Mouse (Mus musculus): ENCODE data around the gene Ifitm3. TPM values are rescaled to one million over a fixed set of nuclear protein-coding genes. Genes with fewer than 3 reads are reported as not detected.

Ifitm3 gene
- total RNA-seq (2018; cell fraction: chromatin; rRNA removed) = 100 to 1,000 TPM in 1 of 26 experiments, 10 to 100 TPM in 24, 1 to 10 TPM in 1; 9.6 to 127 (median 52.2) TPM
- total RNA-seq (2018; cell fraction: cytosol; rRNA removed) = 1,000 to 10,000 TPM in 24 of 26 experiments, 100 to 1,000 TPM in 2; 864 to 4,013 (median 2,083) TPM
- total RNA-seq (2018; cell fraction: nucleus; rRNA removed) = 1,000 to 10,000 TPM in 1 of 26 experiments, 100 to 1,000 TPM in 24, 10 to 100 TPM in 1; 97.6 to 1,118 (median 541) TPM
- 596 to 2,531 TPM (median 1,114 TPM) in 3 replicates for polyA plus RNA-seq (2018)

- WGBS (ENCODE audit: missing documents) = 5% methylated on average over 10 of the region's 10 CpGs
- Histone ChIP-seq H3K27ac (peak within 1 kb of the TSS; percentile 92), H3K79me2 (ENCODE audit: inconsistent target) (peaks cover 37% of the 10 kb centered on the region), H3K4me3 (ENCODE audit: inconsistent target) (peak within 1 kb of the TSS; percentile 84), H3K36me3 (ENCODE audit: inconsistent target) (0 out of 2 replicates have a peak, but pooled peaks cover 4% of the 10 kb centered on the region)
Observed at GRCm38 (mm10) chr7:141010593-141010992, at the start of gene Ifitm3. Gene Ifitm3 (minus strand): TSS chr7:141010770.

GRCm38 (mm10) chr7:141059929-141060328 is 49.4 kb upstream of the Ifitm3 start:
- WGBS (ENCODE audit: missing documents) = 78% methylated on average over 2 of the region's 2 CpGs
- H3K36me3 ChIP-seq (ENCODE audit: inconsistent target) = no peaks in the 10 kb centered on the region
- H3K79me2 ChIP-seq (ENCODE audit: inconsistent target) = no peaks in the 10 kb centered on the region
- no peak overlapping the region for H3K27ac ChIP-seq
- no peak overlapping the region for H3K4me3 ChIP-seq (ENCODE audit: inconsistent target)

GRCm38 (mm10) chr7:141058601-141059341 is 48.2 kb upstream of the Ifitm3 start:
- Histone ChIP-seq H3K79me2 (ENCODE audit: inconsistent target) (no peaks in the 10 kb centered on the region), H3K36me3 (ENCODE audit: inconsistent target) (no peaks in the 10 kb centered on the region), H3K4me3 (ENCODE audit: inconsistent target) (no peak overlapping the region), H3K27ac (no peak overlapping the region)
- WGBS (ENCODE audit: missing documents) = 75% methylated on average over 14 of the region's 14 CpGs

- Histone ChIP-seq H3K36me3 (ENCODE audit: inconsistent target) (no peaks in the 10 kb centered on the region), H3K79me2 (ENCODE audit: inconsistent target) (no peaks in the 10 kb centered on the region), H3K4me3 (ENCODE audit: inconsistent target) (no peak overlapping the region), H3K27ac (no peak overlapping the region)
- 100% methylated on average over 1 of the region's 1 CpGs for WGBS (ENCODE audit: missing documents)
Observed at GRCm38 (mm10) chr7:141057541-141057940, 47.0 kb upstream of the Ifitm3 start.

GRCm38 (mm10) chr7:141056976-141057375 is 46.4 kb upstream of the Ifitm3 start:
- Histone ChIP-seq H3K36me3 (ENCODE audit: inconsistent target) (no peaks in the 10 kb centered on the region), H3K79me2 (ENCODE audit: inconsistent target) (no peaks in the 10 kb centered on the region), H3K4me3 (ENCODE audit: inconsistent target) (no peak overlapping the region), H3K27ac (no peak overlapping the region)
- 41% methylated on average over 6 of the region's 6 CpGs for WGBS (ENCODE audit: missing documents)

GRCm38 (mm10) chr7:141055785-141056184 is 45.2 kb upstream of the Ifitm3 start:
- no peaks in the 10 kb centered on the region for H3K79me2 ChIP-seq (ENCODE audit: inconsistent target)
- 80% methylated on average over 4 of the region's 4 CpGs for WGBS (ENCODE audit: missing documents)
- no peaks in the 10 kb centered on the region for H3K36me3 ChIP-seq (ENCODE audit: inconsistent target)
- no peak overlapping the region for H3K27ac ChIP-seq
- no peak overlapping the region for H3K4me3 ChIP-seq (ENCODE audit: inconsistent target)

- no peak overlapping the region for H3K4me3 ChIP-seq (ENCODE audit: inconsistent target)
- no peak overlapping the region for H3K27ac ChIP-seq
- H3K79me2 ChIP-seq (ENCODE audit: inconsistent target) = no peaks in the 10 kb centered on the region
- H3K36me3 ChIP-seq (ENCODE audit: inconsistent target) = no peaks in the 10 kb centered on the region
- WGBS (ENCODE audit: missing documents) = 91% methylated on average over 2 of the region's 2 CpGs
Observed at GRCm38 (mm10) chr7:141052421-141052820, 41.9 kb upstream of the Ifitm3 start.

- H3K36me3 ChIP-seq (ENCODE audit: inconsistent target) = no peaks in the 10 kb centered on the region
- no peaks in the 10 kb centered on the region for H3K79me2 ChIP-seq (ENCODE audit: inconsistent target)
- H3K4me3 ChIP-seq (ENCODE audit: inconsistent target) = no peak overlapping the region
- WGBS (ENCODE audit: missing documents) = 94% methylated on average over 4 of the region's 4 CpGs
- no peak overlapping the region for H3K27ac ChIP-seq
Observed at GRCm38 (mm10) chr7:141052016-141052415, 41.4 kb upstream of the Ifitm3 start.

- WGBS (ENCODE audit: missing documents) = 86% methylated on average over 15 of the region's 17 CpGs
- no peaks in the 10 kb centered on the region for H3K79me2 ChIP-seq (ENCODE audit: inconsistent target)
- no peak overlapping the region for H3K4me3 ChIP-seq (ENCODE audit: inconsistent target)
- no peaks in the 10 kb centered on the region for H3K36me3 ChIP-seq (ENCODE audit: inconsistent target)
- H3K27ac ChIP-seq = no peak overlapping the region
Observed at GRCm38 (mm10) chr7:141051060-141051685, 40.6 kb upstream of the Ifitm3 start.

GRCm38 (mm10) chr7:141049326-141049725 is 38.8 kb upstream of the Ifitm3 start:
- no peaks in the 10 kb centered on the region for H3K36me3 ChIP-seq (ENCODE audit: inconsistent target)
- H3K79me2 ChIP-seq (ENCODE audit: inconsistent target) = no peaks in the 10 kb centered on the region
- no peak overlapping the region for H3K27ac ChIP-seq
- WGBS (ENCODE audit: missing documents) = 85% methylated on average over 2 of the region's 2 CpGs
- no peak overlapping the region for H3K4me3 ChIP-seq (ENCODE audit: inconsistent target)

- peak overlapping the region; percentile 46 for H3K27ac ChIP-seq
- H3K79me2 ChIP-seq (ENCODE audit: inconsistent target) = no peaks in the 10 kb centered on the region
- 3% methylated on average over 21 of the region's 21 CpGs for WGBS (ENCODE audit: missing documents)
- no peaks in the 10 kb centered on the region for H3K36me3 ChIP-seq (ENCODE audit: inconsistent target)
- H3K4me3 ChIP-seq (ENCODE audit: inconsistent target) = peak overlapping the region; percentile 11; the same call in 1 of the 2 replicates
Observed at GRCm38 (mm10) chr7:141048226-141049218, 38.0 kb upstream of the Ifitm3 start.

- Histone ChIP-seq H3K27ac (peak overlapping the region; percentile 46), H3K79me2 (ENCODE audit: inconsistent target) (no peaks in the 10 kb centered on the region), H3K36me3 (ENCODE audit: inconsistent target) (no peaks in the 10 kb centered on the region), H3K4me3 (ENCODE audit: inconsistent target) (peak overlapping the region; percentile 11; the same call in 1 of the 2 replicates)
- WGBS (ENCODE audit: missing documents) = 25% methylated on average over 14 of the region's 19 CpGs
Observed at GRCm38 (mm10) chr7:141047581-141048225, 37.1 kb upstream of the Ifitm3 start.

- Histone ChIP-seq H3K36me3 (ENCODE audit: inconsistent target) (no peaks in the 10 kb centered on the region), H3K27ac (no peak overlapping the region), H3K79me2 (ENCODE audit: inconsistent target) (no peaks in the 10 kb centered on the region), H3K4me3 (ENCODE audit: inconsistent target) (no peak overlapping the region)
- 36% methylated on average over 6 of the region's 6 CpGs for WGBS (ENCODE audit: missing documents)
Observed at GRCm38 (mm10) chr7:141046931-141047580, 36.5 kb upstream of the Ifitm3 start.
